Mouse (Mus musculus) myocyte (in vitro differentiated cells): ENCODE data around the gene Pdss1.

Experiments
- E2F4 ChIP-seq: IDR thresholded peaks from one replicate; pipeline ENCODE4 v1.6.1; 2011; ENCODE audit warnings: mild to moderate bottlenecking, control low read depth, moderate library complexity; ENCODE audit not compliant: insufficient read depth
- MAX ChIP-seq: IDR thresholded peaks from one replicate; pipeline ENCODE4 v1.6.1; 2011; ENCODE audit warnings: low read depth, mild to moderate bottlenecking, control low read depth
- MYOD1 ChIP-seq, 3 experiments: IDR thresholded peaks; one replicate each; pipeline ENCODE4 v1.6.1; 2011; ENCODE audit warnings: control low read depth in 2 of 3, low read depth in 2 of 3, mild to moderate bottlenecking in 2 of 3, moderate library complexity in 1 of 3; ENCODE audit not compliant: insufficient read length in 2 of 3, control insufficient read depth in 1 of 3
- MYOG ChIP-seq, 3 experiments: IDR thresholded peaks; one replicate each; pipeline ENCODE4 v1.6.1; 2011; ENCODE audit warnings: control low read depth in 2 of 3, low read depth in 2 of 3, mild to moderate bottlenecking in 2 of 3; ENCODE audit not compliant: insufficient read length in 2 of 3, control insufficient read depth in 1 of 3, insufficient read depth in 1 of 3
- POLR2A ChIP-seq: IDR thresholded peaks from one replicate; pipeline ENCODE4 v1.6.1; 2011; ENCODE audit warnings: low read depth, mild to moderate bottlenecking, control low read depth, moderate library complexity; ENCODE audit not compliant: insufficient read length
- REST ChIP-seq: IDR thresholded peaks from one replicate; pipeline ENCODE4 v1.6.1; 2011; ENCODE audit warnings: mild to moderate bottlenecking, control low read depth, moderate library complexity; ENCODE audit not compliant: insufficient read depth, insufficient read length
- TCF3 ChIP-seq: IDR thresholded peaks from one replicate; pipeline ENCODE4 v1.6.1; 2011; ENCODE audit warnings: low read depth, control low read depth; ENCODE audit not compliant: insufficient read length

DNA sequence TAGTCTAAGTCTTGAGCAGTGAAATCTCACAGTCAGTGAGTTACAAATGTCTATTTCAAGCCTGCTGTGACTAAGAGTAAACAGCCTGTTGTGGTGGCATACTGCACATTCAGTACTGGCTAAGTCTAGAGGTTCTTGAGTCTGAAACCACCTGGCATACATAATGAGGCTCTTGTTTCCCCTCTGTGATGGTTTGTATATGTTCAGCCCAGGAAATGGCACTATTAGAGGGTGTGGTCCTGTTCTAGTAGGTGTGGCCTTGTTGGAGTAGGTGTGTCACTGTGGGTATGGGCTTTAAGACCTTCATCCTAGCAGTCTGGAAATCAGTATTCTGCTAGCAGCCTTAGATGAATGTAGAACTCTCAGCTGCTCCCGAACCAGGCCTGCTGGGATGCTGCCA is 62.1 kb downstream of the Pdss1 start:
- no peak for TF ChIP-seq POLR2A
- TF ChIP-seq E2F4 = no peak
- TF ChIP-seq TCF3 = no peak
- TF ChIP-seq MAX = no peak
- no peak for TF ChIP-seq MYOG (IDR thresholded peaks at IDR 0.05; ENCODE audit: control insufficient read depth in 1 of 3, insufficient read depth in 1 of 3, insufficient read length in 2 of 3, low read depth in 2 of 3)
- no peak for TF ChIP-seq MYOD1 (IDR thresholded peaks at IDR 0.05; ENCODE audit: control insufficient read depth in 1 of 3, insufficient read length in 2 of 3, low read depth in 2 of 3)
- no peak for TF ChIP-seq REST
